ENCODE assay signal across 20 mouse cellular contexts in genomic region chr1:53015606-53016005, GRCm38 (mm10). TPM values are rescaled to one million over a fixed set of nuclear protein-coding genes. Genes with fewer than 3 reads are reported as not detected.
"Had no signal": no experiment of that assay in that cellular context is flagged by ENCODE, and none has a peak within 500 bp of the region (broad histone marks: within the 10 kb centered on the region; RNA-seq: fewer than 3 reads in every experiment).

No protein-coding gene starts in this region.

- H3K27ac ChIP-seq: midbrain, embryonic 10.5 days; midbrain, embryonic 12.5 days; neural tube, embryonic 13.5 days; neural tube, embryonic 15.5 days had no signal

- ATAC-seq: midbrain, embryonic 16.5 days had no signal

- DNase-seq: lung, embryonic 14.5 days; lung, postnatal 10 days; lung, postnatal 4 days; midbrain, embryonic 14.5 days; retina, postnatal 1 day; right cerebral cortex, adult 18-20 months; right cerebral cortex, postnatal 25 days; right cerebral cortex, postnatal 4 days; spleen, adult 18-20 months; thymus, adult 18-20 months; thymus, postnatal 14 days; thymus, postnatal 36 days had no signal

- H3K4me3 ChIP-seq: midbrain, embryonic 10.5 days; midbrain, embryonic 12.5 days; myocyte; neural tube, embryonic 13.5 days; neural tube, embryonic 15.5 days had no signal

RNA-seq across cellular contexts. Expression of gene 1700019D03Rik, which starts 4.4 kb away (rescaled TPM):
- total RNA-seq: megakaryocyte-erythroid progenitor cell, adult 5-6 weeks had no signal

RNA-seq across cellular contexts. Expression of gene Mstn, which starts 45.8 kb away (rescaled TPM):
- total RNA-seq: megakaryocyte, adult 5-6 weeks; megakaryocyte-erythroid progenitor cell, adult 5-6 weeks had no signal
